Mouse (Mus musculus): ENCODE results near the gene Mfsd6l. TPM values are rescaled to one million over a fixed set of nuclear protein-coding genes. Genes with fewer than 3 reads are reported as not detected.

Mfsd6l gene
- polyA plus RNA-seq, 1 experiment from 2014 or later = not detected

DNA sequence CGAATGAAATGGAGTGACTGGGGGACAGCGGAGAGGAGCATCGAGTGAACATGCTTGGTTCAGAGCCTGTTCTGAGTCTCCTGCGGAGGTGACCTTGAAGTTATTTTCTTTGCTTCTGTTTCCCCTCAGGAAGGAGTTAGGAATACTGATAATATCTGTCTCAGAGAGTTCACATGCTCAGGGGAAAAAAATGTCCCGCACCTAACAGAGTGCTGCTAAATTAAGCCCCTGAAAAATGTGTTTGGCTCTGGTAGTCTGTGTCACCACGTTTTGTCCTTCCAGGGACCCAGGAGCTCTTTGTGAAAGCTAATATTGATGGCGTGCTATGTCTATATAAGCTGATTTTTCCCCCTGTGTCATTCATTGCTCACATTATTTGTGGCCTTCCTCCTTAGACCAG is 10.8 kb upstream of the Mfsd6l start:
- H3K4me1 ChIP-seq (replicated peaks; ENCODE audit: control insufficient read depth, insufficient read depth, low read length) = no peaks in the 10 kb centered on the region
- H3K36me3 ChIP-seq (ENCODE audit: control insufficient read depth, insufficient read depth) = no peaks in the 10 kb centered on the region
- H3K9me3 ChIP-seq (ENCODE audit: control insufficient read depth, low read length) = no peaks in the 10 kb centered on the region
- WGBS = 61% methylated on average over 7 of the region's 7 CpGs
- H3K4me2 ChIP-seq (ENCODE audit: low read length) = no peak overlapping the region
- H3K9ac ChIP-seq (replicated peaks; ENCODE audit: low read depth, low read length) = no peak overlapping the region
- no peak overlapping the region for H3K4me3 ChIP-seq (replicated peaks; ENCODE audit: low read length)
- no peaks in the 10 kb centered on the region for H3K27me3 ChIP-seq (replicated peaks; ENCODE audit: control insufficient read depth, insufficient read depth, low read length)
- H3K27ac ChIP-seq (ENCODE audit: low read length) = no peak overlapping the region
- no peak for ATAC-seq

DNA sequence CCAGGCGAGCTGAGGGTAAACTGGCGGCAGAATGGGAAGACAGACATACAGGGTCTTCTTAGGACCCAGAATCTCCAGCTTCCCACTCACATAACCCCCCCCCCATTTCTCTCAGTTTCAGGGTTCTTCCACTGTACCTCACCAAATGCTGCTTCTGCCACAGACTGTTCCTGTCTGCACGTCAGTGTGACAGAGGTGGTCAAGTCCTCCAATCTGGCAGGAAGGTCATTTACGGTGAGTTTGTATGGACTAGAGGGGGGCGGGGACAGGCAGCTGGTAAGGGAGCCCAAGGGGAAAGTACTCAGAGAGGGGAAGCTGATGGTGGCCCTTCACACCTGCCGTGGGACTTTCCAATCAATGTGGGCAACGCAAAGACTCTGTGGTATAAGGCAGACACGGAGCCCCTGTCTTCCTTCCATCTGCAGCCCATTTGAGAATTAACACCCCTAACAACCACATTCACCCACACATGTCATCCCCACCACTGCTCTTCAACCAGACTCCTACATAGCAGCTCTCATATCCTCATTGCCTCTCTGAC is 10.2 kb upstream of the Mfsd6l start:
- Histone ChIP-seq H3K27me3 (replicated peaks; ENCODE audit: control insufficient read depth, insufficient read depth, low read length) (no peaks in the 10 kb centered on the region), H3K9me3 (ENCODE audit: control insufficient read depth, low read length) (no peaks in the 10 kb centered on the region), H3K36me3 (ENCODE audit: control insufficient read depth, insufficient read depth) (no peaks in the 10 kb centered on the region), H3K9ac (replicated peaks; ENCODE audit: low read depth, low read length) (no peak overlapping the region), H3K4me2 (ENCODE audit: low read length) (no peak overlapping the region), H3K4me3 (replicated peaks; ENCODE audit: low read length) (no peak overlapping the region), H3K27ac (ENCODE audit: low read length) (no peak overlapping the region), H3K4me1 (replicated peaks; ENCODE audit: control insufficient read depth, insufficient read depth, low read length) (no peaks in the 10 kb centered on the region)
- ATAC-seq = no peak
- 78% methylated on average over 8 of the region's 8 CpGs for WGBS

DNA sequence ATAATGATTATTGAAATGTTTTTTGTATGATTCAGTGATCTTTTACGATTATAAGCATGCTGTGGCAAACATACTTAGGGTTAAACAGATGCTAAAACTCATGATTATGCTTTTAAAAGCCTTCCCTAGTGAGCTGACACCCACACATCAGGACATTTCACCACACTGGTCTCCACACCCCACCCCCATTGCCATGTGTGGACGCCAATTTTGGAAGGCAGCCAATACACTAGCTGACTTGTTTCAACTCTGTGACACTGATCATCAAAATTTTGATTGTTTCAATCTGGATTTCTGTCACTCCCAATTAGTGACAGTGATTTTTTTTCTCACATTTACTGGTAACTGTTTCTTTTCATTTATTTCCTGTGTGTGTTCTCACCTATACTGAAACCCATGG is 8.5 kb upstream of the Mfsd6l start:
- no peak overlapping the region for H3K9ac ChIP-seq (replicated peaks; ENCODE audit: low read depth, low read length)
- no peak overlapping the region for H3K4me2 ChIP-seq (ENCODE audit: low read length)
- ATAC-seq = no peak
- no peaks in the 10 kb centered on the region for H3K27me3 ChIP-seq (replicated peaks; ENCODE audit: control insufficient read depth, insufficient read depth, low read length)
- no peak overlapping the region for H3K4me3 ChIP-seq (replicated peaks; ENCODE audit: low read length)
- no peak overlapping the region for H3K27ac ChIP-seq (ENCODE audit: low read length)
- no peaks in the 10 kb centered on the region for H3K4me1 ChIP-seq (replicated peaks; ENCODE audit: control insufficient read depth, insufficient read depth, low read length)
- H3K36me3 ChIP-seq (ENCODE audit: control insufficient read depth, insufficient read depth) = no peaks in the 10 kb centered on the region
- WGBS = 51% methylated on average over 2 of the region's 2 CpGs
- H3K9me3 ChIP-seq (ENCODE audit: control insufficient read depth, low read length) = no peaks in the 10 kb centered on the region

DNA sequence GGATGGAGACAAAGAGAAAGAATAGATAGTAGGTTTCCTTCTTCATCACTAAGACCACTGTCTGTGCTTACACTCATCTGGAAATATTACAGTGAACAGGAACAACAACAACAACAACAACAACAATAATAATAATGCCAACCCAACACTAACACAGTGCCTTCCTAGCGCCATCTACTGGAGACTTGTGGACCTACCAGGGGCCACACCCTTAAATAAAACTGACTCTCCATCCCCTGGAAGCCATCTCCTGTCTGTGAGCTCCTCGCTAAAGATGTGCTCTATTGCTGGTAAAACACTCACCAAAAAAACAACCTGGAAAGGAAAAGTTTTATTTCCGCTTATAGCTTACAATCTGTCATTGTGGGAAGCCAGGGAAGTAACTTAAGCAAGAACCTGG is 6.4 kb upstream of the Mfsd6l start:
- Histone ChIP-seq H3K4me2 (ENCODE audit: low read length) (no peak overlapping the region), H3K9ac (replicated peaks; ENCODE audit: low read depth, low read length) (no peak overlapping the region), H3K4me1 (replicated peaks; ENCODE audit: control insufficient read depth, insufficient read depth, low read length) (no peaks in the 10 kb centered on the region), H3K27me3 (replicated peaks; ENCODE audit: control insufficient read depth, insufficient read depth, low read length) (no peaks in the 10 kb centered on the region), H3K9me3 (ENCODE audit: control insufficient read depth, low read length) (no peaks in the 10 kb centered on the region), H3K36me3 (ENCODE audit: control insufficient read depth, insufficient read depth) (no peaks in the 10 kb centered on the region), H3K4me3 (replicated peaks; ENCODE audit: low read length) (no peak overlapping the region), H3K27ac (ENCODE audit: low read length) (no peak overlapping the region)
- ATAC-seq = no peak
- 55% methylated on average over 3 of the region's 3 CpGs for WGBS

DNA sequence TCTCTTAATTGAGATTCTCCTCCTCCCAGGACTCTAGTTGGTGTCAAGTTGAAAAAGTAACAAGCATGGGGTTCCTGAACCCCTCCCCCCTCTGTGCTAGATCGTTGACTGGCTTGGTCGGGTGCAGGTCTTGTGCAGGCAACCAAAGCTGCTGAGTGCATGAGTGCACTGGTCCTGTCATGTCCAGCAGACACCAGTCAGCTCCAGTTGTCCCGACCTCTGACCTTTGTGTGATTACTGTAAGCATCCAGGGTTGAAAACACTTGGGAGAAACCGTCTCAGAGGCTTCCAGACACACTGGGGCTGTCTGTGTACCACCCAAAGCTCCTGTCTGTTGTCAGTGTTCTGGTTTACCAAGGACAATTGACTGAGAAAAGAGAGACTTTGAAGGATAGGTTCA is 5.6 kb upstream of the Mfsd6l start:
- H3K4me1 ChIP-seq (replicated peaks; ENCODE audit: control insufficient read depth, insufficient read depth, low read length) = no peaks in the 10 kb centered on the region
- 62% methylated on average over 4 of the region's 4 CpGs for WGBS
- no peaks in the 10 kb centered on the region for H3K27me3 ChIP-seq (replicated peaks; ENCODE audit: control insufficient read depth, insufficient read depth, low read length)
- ATAC-seq = no peak
- no peaks in the 10 kb centered on the region for H3K9me3 ChIP-seq (ENCODE audit: control insufficient read depth, low read length)
- no peak overlapping the region for H3K4me3 ChIP-seq (replicated peaks; ENCODE audit: low read length)
- H3K4me2 ChIP-seq (ENCODE audit: low read length) = no peak overlapping the region
- H3K36me3 ChIP-seq (ENCODE audit: control insufficient read depth, insufficient read depth) = no peaks in the 10 kb centered on the region
- no peak overlapping the region for H3K9ac ChIP-seq (replicated peaks; ENCODE audit: low read depth, low read length)
- no peak overlapping the region for H3K27ac ChIP-seq (ENCODE audit: low read length)

DNA sequence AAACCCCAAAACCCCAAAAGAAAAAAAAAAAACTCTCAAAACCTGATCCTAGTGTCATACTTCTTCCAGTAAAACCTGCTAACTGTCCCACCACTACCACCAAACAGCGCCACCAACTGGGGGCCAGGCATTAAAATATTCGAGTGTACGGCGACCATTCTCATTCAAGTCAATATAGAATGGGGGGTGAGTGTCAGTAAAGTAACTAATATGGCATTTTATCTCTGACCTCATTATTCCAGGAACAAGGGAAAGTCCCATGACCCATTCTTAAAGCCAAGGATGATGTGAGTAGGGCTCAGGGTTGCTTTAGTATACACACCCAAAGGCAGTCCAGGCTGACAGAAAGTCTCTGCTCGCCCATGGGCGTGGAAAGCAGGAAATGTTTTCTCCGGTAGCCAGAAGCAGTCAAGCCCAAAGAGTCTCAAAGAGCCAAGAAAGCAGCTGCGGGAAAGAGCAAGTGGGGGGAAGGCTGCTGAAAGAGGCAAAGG is 2.0 kb upstream of the Mfsd6l start:
- Histone ChIP-seq H3K4me3 (replicated peaks; ENCODE audit: low read length) (no peak overlapping the region), H3K9me3 (ENCODE audit: control insufficient read depth, low read length) (no peaks in the 10 kb centered on the region), H3K4me1 (replicated peaks; ENCODE audit: control insufficient read depth, insufficient read depth, low read length) (peaks cover 3% of the 10 kb centered on the region; the same call in 1 of the 2 replicates), H3K4me2 (ENCODE audit: low read length) (no peak overlapping the region), H3K36me3 (ENCODE audit: control insufficient read depth, insufficient read depth) (no peaks in the 10 kb centered on the region), H3K9ac (replicated peaks; ENCODE audit: low read depth, low read length) (no peak overlapping the region), H3K27ac (ENCODE audit: low read length) (no peak overlapping the region), H3K27me3 (replicated peaks; ENCODE audit: control insufficient read depth, insufficient read depth, low read length) (0 out of 2 replicates have a peak, but pooled peaks cover 3% of the 10 kb centered on the region)
- no peak for ATAC-seq
- 32% methylated on average over 8 of the region's 8 CpGs for WGBS

DNA sequence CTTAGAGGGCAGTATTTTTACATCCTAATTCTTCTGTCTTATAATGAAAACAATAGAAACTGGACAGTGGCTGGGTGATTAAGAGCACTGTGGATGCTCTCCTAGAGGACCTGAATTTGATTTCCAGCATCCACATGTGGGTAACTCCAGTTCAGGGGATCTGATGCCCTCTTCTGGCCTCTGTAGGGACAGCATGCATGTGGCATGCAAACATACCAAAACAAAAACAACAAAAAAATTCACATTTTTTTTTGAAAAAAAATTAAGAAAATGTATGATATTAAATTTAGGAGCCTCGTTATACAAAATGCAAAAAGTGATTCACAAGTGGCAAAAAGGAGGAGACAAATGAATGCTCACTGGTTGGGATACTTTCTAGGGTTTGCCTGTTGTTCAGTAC is 3.6 kb downstream of the Mfsd6l start:
- H3K9me3 ChIP-seq (ENCODE audit: control insufficient read depth, low read length) = no peaks in the 10 kb centered on the region; the same call in 1 of the 2 replicates
- H3K9ac ChIP-seq (replicated peaks; ENCODE audit: low read depth, low read length) = no peak overlapping the region
- no peak overlapping the region for H3K4me2 ChIP-seq (ENCODE audit: low read length)
- no peak overlapping the region for H3K27ac ChIP-seq (ENCODE audit: low read length)
- H3K4me1 ChIP-seq (replicated peaks; ENCODE audit: control insufficient read depth, insufficient read depth, low read length) = peaks cover 3% of the 10 kb centered on the region; the same call in 1 of the 2 replicates
- H3K27me3 ChIP-seq (replicated peaks; ENCODE audit: control insufficient read depth, insufficient read depth, low read length) = 0 out of 2 replicates have a peak, but pooled peaks cover 3% of the 10 kb centered on the region
- ATAC-seq = no peak
- no peaks in the 10 kb centered on the region for H3K36me3 ChIP-seq (ENCODE audit: control insufficient read depth, insufficient read depth)
- WGBS = 31% methylated on average over 1 of the region's 1 CpGs
- no peak overlapping the region for H3K4me3 ChIP-seq (replicated peaks; ENCODE audit: low read length)

DNA sequence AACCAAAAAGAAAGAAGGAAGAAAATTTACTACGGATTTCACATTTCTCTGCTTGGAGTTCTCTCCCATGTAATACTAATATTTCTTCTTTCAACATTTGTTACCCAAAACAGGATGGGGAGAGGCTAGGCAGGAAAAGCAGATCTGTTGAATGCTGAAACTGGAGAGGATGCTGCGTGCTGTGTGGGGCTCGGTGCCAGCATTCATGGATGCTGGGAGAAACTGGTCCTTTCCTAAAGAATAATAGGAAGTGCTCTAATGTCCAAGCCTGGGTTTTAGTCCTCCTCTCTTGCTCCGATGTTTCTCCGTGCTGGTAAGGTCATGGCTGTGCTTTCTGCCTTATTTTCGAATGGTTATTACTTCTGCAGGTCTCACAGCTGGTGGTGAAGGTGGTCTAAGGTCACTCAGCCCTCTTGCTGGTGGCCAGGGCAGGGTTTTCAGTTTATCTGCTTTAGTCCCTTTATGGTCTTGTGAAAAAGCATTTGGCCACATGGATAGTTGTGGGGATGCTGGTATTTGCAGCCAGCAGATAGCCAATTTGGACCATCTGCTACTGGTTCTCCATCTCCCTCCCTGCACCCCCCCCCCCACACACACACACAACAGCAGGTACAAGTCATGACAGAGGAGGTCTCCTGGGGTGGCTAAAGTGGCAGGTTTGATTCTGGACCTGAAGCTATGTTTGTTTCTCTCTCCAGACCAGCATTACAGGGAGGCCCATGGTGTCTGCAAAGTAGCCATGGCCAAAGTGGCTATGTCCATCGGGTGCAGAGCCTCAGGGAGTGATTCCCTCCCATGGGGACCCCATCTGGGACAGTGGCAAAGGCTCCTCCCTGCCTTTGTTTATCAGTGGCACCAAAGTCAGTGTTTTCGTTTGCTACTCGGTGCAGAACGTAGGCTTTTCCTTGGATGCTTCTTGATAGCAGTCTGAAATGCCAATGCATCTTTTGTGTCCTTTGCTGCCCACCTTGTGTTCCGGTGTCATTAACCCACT is 6.3 kb downstream of the Mfsd6l start:
- H3K4me2 ChIP-seq (ENCODE audit: low read length) = no peak overlapping the region
- WGBS = 78% methylated on average over 11 of the region's 11 CpGs
- no peak for ATAC-seq

DNA sequence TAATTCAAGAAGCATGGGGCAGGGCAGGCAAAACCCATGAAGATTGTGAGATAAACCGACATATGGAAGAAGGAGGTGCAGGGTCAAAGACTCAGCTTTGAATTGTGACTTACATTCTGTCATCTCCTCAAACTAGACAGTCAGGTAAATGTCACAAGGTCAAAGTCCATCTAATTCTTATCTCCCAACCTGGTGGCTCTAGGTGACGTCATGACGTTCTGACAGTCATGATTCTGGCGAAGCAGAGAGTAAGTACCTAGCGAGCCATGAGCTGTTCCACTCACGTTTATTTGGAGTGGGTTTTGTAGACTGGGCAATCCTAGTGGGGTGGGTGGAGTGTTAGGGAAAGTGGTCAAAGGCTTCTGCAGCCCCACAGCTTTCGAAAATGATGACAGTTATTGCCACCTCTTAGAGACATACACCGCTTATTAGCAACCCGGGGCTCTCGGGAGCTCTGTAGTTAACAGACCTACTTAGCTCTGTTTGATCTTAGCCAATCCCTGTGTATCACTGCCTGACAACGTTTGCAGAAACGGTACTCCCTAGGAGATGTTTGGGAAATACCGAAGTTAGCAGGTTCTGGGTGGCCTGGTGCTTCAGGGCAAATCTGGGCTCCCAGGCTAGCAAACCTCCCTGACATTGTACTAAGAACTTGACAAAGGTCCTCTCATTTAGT is 8.5 kb downstream of the Mfsd6l start:
- H3K36me3 ChIP-seq (ENCODE audit: control insufficient read depth, insufficient read depth) = no peaks in the 10 kb centered on the region
- H3K27ac ChIP-seq (ENCODE audit: low read length) = no peak overlapping the region
- H3K4me2 ChIP-seq (ENCODE audit: low read length) = no peak overlapping the region
- H3K4me1 ChIP-seq (replicated peaks; ENCODE audit: control insufficient read depth, insufficient read depth, low read length) = peaks cover 6% of the 10 kb centered on the region
- H3K9ac ChIP-seq (replicated peaks; ENCODE audit: low read depth, low read length) = no peak overlapping the region
- 0 out of 2 replicates have a peak, but pooled peaks cover 5% of the 10 kb centered on the region for H3K27me3 ChIP-seq (replicated peaks; ENCODE audit: control insufficient read depth, insufficient read depth, low read length)
- H3K4me3 ChIP-seq (replicated peaks; ENCODE audit: low read length) = no peak overlapping the region
- no peak for ATAC-seq
- WGBS = 84% methylated on average over 13 of the region's 13 CpGs
- H3K9me3 ChIP-seq (ENCODE audit: control insufficient read depth, low read length) = no peaks in the 10 kb centered on the region

More for the DNA sequence above, 6.3 kb downstream of the Mfsd6l start:
- Histone ChIP-seq H3K4me1 (replicated peaks; ENCODE audit: control insufficient read depth, insufficient read depth, low read length) (peaks cover 6% of the 10 kb centered on the region), H3K36me3 (ENCODE audit: control insufficient read depth, insufficient read depth) (no peaks in the 10 kb centered on the region), H3K9me3 (ENCODE audit: control insufficient read depth, low read length) (no peaks in the 10 kb centered on the region; the same call in 1 of the 2 replicates), H3K27ac (ENCODE audit: low read length) (no peak overlapping the region), H3K9ac (replicated peaks; ENCODE audit: low read depth, low read length) (no peak overlapping the region), H3K27me3 (replicated peaks; ENCODE audit: control insufficient read depth, insufficient read depth, low read length) (0 out of 2 replicates have a peak, but pooled peaks cover 2% of the 10 kb centered on the region), H3K4me3 (replicated peaks; ENCODE audit: low read length) (no peak overlapping the region)
